ENCODE assay signal across 18 mouse cellular contexts in the genomic region with DNA sequence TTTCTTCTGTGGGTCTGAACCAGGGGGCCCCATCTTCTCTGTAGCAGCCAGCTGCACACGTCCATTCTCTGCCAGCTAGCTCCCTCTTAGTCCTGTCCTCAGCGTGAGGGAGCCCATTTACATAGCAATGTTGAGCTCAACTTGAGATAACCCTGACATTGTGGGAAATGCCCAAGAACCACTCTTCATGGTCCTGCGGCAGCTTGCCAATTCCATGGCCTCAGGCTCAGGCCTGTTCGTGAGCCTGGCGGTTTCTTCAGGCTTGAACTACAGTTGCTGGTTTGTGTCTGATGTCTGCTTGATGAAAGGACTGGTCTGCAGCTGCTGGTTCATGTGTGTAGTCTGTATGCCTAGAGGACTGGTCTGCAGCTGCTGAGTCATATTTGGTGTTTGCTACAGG. TPM values are rescaled to one million over a fixed set of nuclear protein-coding genes. Genes with fewer than 3 reads are reported as not detected.
"Had no signal": no experiment of that assay in that cellular context is flagged by ENCODE, and none has a peak within 500 bp of the region (broad histone marks: within the 10 kb centered on the region; RNA-seq: fewer than 3 reads in every experiment).

No protein-coding gene starts in this region.

- H3K36me3 ChIP-seq: liver, embryonic 15.5 days; midbrain, embryonic 13.5 days had no signal

- H3K4me3 ChIP-seq: layer of hippocampus, adult 2 months; liver, embryonic 15.5 days; midbrain, embryonic 13.5 days had no signal

- H3K27ac ChIP-seq: layer of hippocampus, adult 2 months; liver, embryonic 15.5 days; midbrain, embryonic 13.5 days had no signal

- ATAC-seq: midbrain, embryonic 13.5 days had no signal

- H3K9me3 ChIP-seq: liver, embryonic 15.5 days; midbrain, embryonic 13.5 days had no signal

- H3K4me2 ChIP-seq: liver, embryonic 11.5 days; liver, embryonic 15.5 days; midbrain, embryonic 13.5 days had no signal

- DNase-seq: kidney, adult 9 months; kidney, postnatal 10 days; kidney, postnatal 4 days; lung, adult 2 months; lung, postnatal 36 days; right cerebral cortex, adult 18-20 months; right cerebral cortex, postnatal 25 days; thymus, adult 18-20 months; thymus, postnatal 14 days had no signal

- H3K27me3 ChIP-seq: liver, embryonic 15.5 days; midbrain, embryonic 13.5 days had no signal

- H3K4me1 ChIP-seq: liver, embryonic 15.5 days; midbrain, embryonic 13.5 days had no signal

- H3K9ac ChIP-seq: liver, embryonic 15.5 days; midbrain, embryonic 13.5 days had no signal

RNA-seq across cellular contexts. Expression of a gene that starts 0.8 kb away (rescaled TPM):
- polyA plus RNA-seq: limb, embryonic 14.5 days; liver, embryonic 11.5 days; liver, embryonic 15.5 days; lung, adult 2 months; midbrain, embryonic 13.5 days; midbrain, postnatal 0 days; neural tube, embryonic 14.5 days; small intestine, adult 2 months; stomach, embryonic 16.5 days had no signal

RNA-seq across cellular contexts. Expression of a gene that starts 14.6 kb away (rescaled TPM):
- polyA plus RNA-seq: liver, embryonic 11.5 days; liver, embryonic 15.5 days had no signal

RNA-seq across cellular contexts. Expression of a gene that starts 36.6 kb away (rescaled TPM):
- polyA plus RNA-seq: small intestine, adult 2 months had no signal
